Mouse (Mus musculus) cerebellum, adult (tissue): Measurements from ENCODE around the gene Npas3.

ENCODE experiments used
- ATAC-seq: cut with Nextera tagmentation; 2 replicates; pipeline ENCODE4 v1.9.2; 2017; ENCODE audit warnings: mild to moderate bottlenecking, moderate library complexity, mixed read lengths; ENCODE audit not compliant: insufficient number of reproducible peaks, low FRiP score, low TSS enrichment

Gene Npas3

DNA sequence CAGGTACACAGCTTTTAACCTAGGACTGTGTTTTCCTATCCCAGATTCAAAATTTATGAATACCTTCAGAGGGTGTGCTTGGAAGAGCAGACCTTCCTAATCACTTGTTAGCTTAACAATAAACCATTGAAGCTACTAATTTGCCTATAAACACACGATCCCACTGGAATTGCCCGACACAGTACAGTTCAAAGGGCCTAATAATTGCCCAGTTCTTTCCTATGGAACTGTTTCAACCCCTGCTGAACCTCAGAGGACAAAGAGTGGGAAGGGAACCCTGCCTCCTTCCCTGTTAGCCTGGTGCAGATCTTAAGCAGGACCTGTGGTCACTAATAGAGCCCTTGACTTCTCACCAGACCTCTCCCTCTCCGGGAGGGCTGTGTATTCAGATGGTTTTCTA, 429.7 kb downstream of the Npas3 start:
- no peak for ATAC-seq

- ATAC-seq = no peak
These were observed 430.7 kb downstream of the Npas3 start for GRCm38 (mm10) chr12:53679161-53679560.

DNA sequence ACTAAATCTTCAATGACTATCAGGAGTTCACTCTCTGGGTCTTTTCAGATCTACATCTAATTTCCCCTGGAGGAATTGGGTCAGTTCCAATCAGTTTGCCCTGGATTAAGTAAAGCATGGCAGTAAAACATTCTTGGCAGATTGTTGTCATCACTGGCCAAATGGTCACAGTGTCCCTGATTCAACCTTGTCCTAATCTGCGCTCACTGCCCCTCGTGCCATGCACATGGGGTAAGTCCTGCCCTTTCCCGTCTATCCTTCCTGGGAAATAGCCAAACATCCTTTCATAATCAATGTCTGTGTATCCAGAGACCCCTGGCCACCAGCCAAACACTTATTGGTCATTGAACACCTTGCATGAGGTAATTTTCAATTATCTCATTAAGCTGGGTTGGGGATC, 432.0 kb downstream of the Npas3 start:
- no peak for ATAC-seq

DNA sequence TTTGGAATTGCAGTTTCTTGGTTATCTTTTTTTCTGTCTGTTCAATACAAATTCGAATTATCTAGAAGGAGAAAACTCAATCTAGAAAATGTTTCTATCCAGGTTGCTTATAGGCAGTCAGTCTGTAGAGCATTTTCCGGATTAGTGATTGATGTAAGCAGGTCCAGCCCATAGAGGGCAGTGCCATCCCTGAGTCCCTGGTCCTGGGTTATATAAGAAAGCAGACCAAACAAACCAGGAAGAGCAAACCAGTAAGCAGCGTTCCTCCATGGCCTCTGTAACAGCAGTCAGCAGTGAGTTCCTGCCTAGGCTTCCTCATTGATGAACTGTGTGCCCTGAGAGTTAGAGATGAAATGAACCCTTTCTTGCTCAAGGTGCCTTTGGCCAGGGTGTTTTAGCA, 433.6 kb downstream of the Npas3 start:
- ATAC-seq = no peak

- ATAC-seq = no peak
These were observed 444.0 kb downstream of the Npas3 start for GRCm38 (mm10) chr12:53692471-53692870.

DNA sequence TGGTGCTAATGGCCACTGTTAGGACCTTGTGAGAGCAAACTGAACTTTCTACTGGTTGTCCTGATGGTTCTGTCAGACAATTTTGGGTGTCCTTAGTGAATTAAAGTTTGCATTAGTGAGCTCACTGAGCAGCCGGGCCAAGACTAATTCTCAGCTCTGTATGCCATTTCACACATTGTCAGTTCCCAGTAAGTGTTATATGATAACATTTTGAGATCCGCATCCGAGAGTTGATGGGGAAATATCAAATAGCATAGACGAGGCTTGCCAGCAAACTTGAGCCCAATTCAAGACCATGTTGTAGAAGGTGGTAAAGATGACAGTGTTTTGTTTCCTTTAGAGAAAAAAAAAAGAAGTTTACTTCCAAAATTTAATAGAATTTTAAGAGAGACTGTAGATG, 445.9 kb downstream of the Npas3 start:
- no peak for ATAC-seq

GRCm38 (mm10) chr12:53695324-53695723, 446.8 kb downstream of the Npas3 start:
- ATAC-seq = no peak

DNA sequence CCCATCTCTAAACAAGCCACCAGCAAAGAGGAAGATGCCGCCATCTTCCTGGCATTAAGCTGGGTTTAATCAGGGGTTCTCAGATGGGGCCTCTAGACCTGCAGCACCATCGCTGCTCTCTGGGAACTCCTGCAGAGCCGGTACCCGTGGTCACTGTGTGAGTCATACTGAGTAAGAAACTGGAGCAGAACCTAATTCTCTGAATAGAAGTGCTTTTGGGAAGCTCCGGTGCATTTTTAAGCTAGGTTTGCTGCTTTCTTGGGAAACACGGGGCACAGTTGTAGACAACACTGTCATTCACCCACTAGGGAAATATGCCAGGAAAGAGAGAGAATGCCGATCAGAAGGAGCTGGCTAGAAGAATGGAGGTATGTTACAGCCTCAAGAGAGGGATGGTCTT, 449.2 kb downstream of the Npas3 start:
- no peak for ATAC-seq

DNA sequence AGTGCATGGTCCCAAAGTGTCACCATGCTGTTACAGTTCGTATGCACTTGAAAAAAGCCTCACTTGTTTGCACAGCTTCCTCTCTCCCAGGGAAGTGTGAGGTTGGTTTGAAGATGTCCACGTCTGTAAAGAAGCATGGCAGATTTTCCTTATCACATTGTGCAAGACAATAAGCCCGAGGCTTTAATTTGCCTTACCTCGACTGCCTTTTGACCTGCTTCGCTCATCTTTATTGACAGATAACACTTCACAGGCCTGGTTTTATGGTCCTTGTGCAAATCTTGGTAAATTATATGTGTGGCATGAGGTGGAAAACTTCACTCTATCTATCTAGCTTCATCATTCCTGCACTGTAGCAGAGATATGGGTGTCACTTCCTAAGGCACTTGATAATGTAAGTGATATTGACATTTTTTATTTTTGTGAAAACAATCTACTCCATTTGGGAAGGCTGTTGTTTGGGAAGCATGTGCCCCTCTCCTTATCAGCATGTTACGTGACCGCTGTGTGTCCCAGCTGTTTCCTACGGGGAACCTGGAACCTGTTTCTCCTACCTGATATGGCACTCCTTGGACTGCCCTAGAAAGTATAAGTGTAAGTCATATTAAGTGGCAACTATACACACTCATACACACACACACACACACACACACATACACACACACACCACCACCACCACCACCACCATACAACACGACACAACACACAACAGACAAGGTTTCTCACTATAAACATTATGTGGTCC, 450.2 kb downstream of the Npas3 start:
- ATAC-seq = no peak

DNA sequence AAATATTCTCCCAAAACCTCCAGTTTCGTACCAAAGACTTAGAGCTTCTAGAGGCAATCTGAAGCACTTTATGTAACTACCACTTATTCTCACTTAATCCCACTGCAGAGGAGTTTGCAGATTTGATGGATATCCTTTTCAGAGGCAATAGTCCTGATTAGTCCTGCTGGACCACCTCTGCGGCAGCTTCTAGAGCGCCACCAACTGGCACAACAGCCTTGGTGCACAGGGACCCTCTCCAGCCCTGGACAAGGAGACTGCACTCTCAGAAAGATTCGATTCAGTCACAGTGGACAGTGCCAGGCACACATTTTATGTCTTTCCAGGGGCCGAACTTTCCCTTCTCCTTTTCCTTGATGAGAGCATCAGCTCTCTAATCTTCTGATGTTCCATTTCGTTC, 471.4 kb downstream of the Npas3 start:
- no peak for ATAC-seq

GRCm38 (mm10) chr12:53722156-53722555, 473.7 kb downstream of the Npas3 start:
- ATAC-seq = no peak

DNA sequence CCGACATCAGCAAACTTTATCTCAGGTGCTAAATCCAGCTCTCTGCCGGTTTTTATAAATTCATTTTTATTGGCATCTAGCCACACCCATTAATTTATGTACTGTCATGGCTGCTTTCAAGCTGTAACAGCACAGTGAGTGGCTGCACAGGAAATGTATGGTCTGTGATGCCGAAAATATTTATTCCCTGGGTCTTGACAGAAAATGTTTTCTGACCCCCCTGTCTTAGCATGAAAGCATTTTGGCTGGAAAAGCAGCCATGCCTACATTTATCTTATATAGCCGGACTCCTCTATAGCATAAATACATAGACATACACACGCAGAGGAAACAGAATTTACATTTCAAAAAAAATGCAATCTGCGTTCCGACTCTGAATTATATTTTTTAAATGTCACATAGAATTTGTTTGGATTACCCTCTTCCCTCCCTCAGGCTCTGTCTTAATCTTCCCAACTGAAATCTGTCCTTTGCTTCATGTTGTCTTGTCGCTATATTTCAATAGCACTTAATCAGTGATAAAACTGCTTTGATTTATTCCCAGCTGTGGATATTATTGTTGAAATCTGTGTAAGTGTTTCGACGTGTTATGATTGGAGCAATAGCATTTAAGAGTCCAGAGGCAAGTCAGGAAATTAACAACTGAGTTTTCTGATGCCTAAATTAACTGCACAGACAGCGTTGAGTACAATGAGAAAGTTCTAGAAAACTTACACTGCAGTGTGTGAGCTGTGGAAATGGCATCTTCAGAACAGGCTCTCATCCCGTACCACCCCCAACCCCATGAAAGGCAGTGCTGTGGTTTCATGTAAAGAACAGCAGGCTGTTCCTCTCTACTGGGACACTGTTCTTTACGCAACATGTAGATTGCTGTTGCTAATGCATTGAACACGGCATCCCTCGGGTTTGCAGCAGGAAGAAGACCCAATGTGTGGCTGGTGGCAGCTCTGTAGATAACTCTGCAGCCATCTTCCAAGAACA, 474.5 kb downstream of the Npas3 start:
- no peak for ATAC-seq

- ATAC-seq = no peak
These were observed 480.8 kb downstream of the Npas3 start for GRCm38 (mm10) chr12:53729275-53729674.

DNA sequence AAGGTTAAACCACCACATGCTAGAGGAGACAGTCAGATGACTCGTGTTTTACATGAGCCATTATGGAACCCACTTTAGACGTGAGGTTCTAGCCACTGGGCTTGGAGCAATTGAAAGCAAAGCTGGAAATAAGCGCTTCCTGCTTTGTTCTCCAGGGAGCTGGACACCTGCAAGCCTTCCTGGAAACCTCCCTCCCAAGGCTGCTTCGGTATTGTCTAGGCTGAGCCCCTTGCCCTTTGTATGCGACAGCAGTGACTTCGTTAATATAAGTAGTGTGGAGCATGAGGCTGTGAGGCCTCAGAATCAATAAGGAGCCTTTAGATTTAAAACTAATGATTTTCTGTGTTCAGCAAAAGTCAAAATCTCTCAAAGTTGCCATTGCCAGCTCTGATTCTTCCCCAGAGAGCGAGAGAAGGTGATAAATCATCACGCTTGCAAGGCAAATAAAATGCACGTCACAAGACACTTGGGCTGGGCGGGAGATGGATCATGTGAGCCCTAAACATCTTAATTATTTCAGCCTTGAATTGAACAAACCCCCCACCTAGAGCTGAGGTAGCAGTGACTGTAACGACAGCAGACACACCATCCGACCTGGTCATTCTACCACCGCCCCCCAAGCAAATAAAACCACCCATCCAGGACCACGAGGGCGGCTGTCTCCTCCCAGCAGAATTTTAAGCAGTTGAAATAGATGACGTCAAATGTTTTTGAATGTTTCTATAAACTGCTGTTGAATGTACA, 490.2 kb downstream of the Npas3 start:
- ATAC-seq = no peak

DNA sequence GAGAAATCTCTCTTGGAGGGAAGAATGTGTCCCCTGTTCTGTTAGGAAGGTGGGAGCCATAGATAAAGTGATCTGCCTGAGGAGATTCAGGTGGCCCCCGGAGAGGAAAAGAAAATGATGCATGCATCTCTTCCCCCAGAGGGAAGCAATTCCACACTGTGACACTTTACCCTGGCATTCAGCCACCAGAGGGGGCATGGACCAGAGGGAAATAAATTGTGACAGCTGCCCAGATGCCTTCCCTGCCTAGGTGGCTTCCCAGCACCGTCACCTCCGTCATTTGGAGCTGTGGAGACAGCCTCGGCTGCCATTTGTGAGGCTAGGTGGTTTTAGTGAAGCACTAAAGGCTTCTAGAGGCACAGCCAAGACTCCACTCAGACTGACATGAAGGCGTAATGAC, 498.2 kb downstream of the Npas3 start:
- no peak for ATAC-seq

DNA sequence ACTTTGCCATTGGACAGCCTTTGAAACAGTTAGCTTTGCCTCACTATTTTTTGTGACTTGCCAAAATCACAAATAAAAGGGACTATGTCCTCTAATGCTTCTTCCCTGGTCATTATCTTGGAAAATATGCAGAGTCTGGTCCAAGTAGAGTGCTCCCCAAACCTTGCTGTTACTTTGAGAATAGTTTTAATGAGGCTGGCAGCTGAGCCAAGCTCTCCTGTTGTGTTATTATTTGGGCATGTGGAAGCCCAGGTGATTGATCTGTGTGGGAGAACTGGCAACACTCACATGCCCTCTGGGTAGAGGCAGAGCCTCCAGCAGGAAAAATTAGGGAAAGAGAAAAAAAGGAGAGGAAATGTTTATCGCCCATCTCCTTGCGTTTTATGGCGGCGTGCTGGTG, 500.9 kb downstream of the Npas3 start:
- no peak for ATAC-seq

GRCm38 (mm10) chr12:53752281-53753072, 504.0 kb downstream of the Npas3 start:
- ATAC-seq = no peak

DNA sequence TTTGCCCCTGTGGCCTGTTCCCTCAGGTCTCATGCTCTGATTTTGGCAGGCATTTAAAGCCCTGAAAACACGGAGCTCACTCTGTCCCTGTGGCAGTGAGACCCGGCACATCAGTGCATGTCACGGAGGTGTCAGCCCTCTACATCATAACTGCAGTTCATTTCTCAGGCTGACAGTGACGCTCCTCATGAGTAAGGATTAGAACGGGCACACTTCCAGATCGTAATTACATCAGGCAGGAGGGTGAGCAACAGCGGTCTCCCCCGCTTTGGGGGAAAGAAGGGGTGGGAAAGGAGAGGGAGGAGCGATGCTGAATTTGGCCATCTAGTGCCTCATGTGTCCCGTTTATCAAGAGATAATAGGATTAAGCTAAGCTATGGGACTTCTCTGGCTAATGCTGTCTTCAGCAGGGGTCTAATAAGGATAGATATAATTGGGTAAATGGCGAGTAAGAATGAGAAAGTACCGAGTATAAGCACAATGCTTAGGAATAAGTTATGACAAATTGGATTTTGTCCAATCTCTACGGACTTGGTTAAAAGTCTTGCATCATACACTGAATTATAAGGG, 505.0 kb downstream of the Npas3 start:
- no peak for ATAC-seq

GRCm38 (mm10) chr12:53754236-53754635, 505.8 kb downstream of the Npas3 start:
- ATAC-seq = no peak

DNA sequence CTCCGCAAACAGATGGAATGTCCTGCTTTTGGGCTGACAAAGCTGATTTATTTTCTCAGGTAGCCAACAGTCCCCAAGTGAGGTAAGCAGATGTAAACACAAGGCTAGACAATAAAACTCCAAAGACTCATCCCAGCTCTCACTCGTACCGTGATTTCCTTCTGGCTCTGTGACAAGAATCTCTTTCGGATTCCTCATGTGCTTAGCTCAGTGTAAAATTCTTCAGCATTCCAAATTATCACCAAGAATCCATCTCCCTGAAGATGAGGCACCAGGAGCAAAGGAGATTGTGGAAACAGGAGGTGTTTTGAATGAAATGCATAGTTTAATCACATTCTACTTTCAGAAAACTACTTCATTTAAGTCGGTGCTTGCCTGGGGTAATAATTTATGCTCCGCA, 509.2 kb downstream of the Npas3 start:
- ATAC-seq = no peak
